Mouse (Mus musculus): Measurements from ENCODE around the gene Rasa4. TPM values are rescaled to one million over a fixed set of nuclear protein-coding genes. Genes with fewer than 3 reads are reported as not detected.

Rasa4 gene
- polyA plus RNA-seq, 1 experiment from 2014 or later: 5.2 TPM

- Histone ChIP-seq H3K4me3 (ENCODE audit: low read depth, low read length) (peak within 1 kb of the TSS; percentile 90), H3K9ac (ENCODE audit: low read depth, low read length) (peak within 1 kb of the TSS; percentile 80), H3K36me3 (ENCODE audit: control insufficient read depth, insufficient read depth, low read length) (peaks cover 4% of the 10 kb centered on the region; the same call in 1 of the 2 replicates), H3K4me2 (replicated peaks; ENCODE audit: low read depth, low read length) (peak within 1 kb of the TSS; percentile 78), H3K27me3 (ENCODE audit: control insufficient read depth, insufficient read depth, low read length) (no peaks in the 10 kb centered on the region), H3K27ac (ENCODE audit: low read depth, low read length) (0 out of 2 replicates have a peak within 1 kb of the TSS, but pooled peaks have one; percentile 20), H3K9me3 (ENCODE audit: control insufficient read depth, low read length) (no peaks in the 10 kb centered on the region), H3K4me1 (replicated peaks; ENCODE audit: control insufficient read depth, insufficient read depth, low read length) (peaks cover 5% of the 10 kb centered on the region)
- DNase-seq (ENCODE audit: low spot score): peak; percentile 99
- ATAC-seq (ENCODE audit: low FRiP score): peak; percentile 94
- 3% methylated on average over 42 of the region's 42 CpGs for WGBS
Observed at GRCm38 (mm10) chr5:136115891-136116783, 32.4 kb downstream of the Rasa4 start, which contains the start of gene Polr2j. TSS of gene Polr2j (plus strand) at chr5:136116631.

GRCm38 (mm10) chr5:136116784-136117112, 33.0 kb downstream of the Rasa4 start:
- Histone ChIP-seq H3K4me2 (replicated peaks; ENCODE audit: low read depth, low read length) (peak overlapping the region; percentile 78), H3K27me3 (ENCODE audit: control insufficient read depth, insufficient read depth, low read length) (no peaks in the 10 kb centered on the region), H3K9ac (ENCODE audit: low read depth, low read length) (peak overlapping the region; percentile 80), H3K27ac (ENCODE audit: low read depth, low read length) (0 out of 2 replicates have a peak overlapping the region, but pooled peaks have one; percentile 20), H3K36me3 (ENCODE audit: control insufficient read depth, insufficient read depth, low read length) (peaks cover 4% of the 10 kb centered on the region; the same call in 1 of the 2 replicates), H3K4me3 (ENCODE audit: low read depth, low read length) (peak overlapping the region; percentile 90), H3K4me1 (replicated peaks; ENCODE audit: control insufficient read depth, insufficient read depth, low read length) (peaks cover 5% of the 10 kb centered on the region), H3K9me3 (ENCODE audit: control insufficient read depth, low read length) (no peaks in the 10 kb centered on the region)
- peak; percentile 70 for ATAC-seq (ENCODE audit: low FRiP score)
- no peak for DNase-seq (ENCODE audit: low spot score)
- 0% methylated on average over 22 of the region's 22 CpGs for WGBS

- no peaks in the 10 kb centered on the region for H3K27me3 ChIP-seq (ENCODE audit: control insufficient read depth, insufficient read depth, low read length)
- H3K4me2 ChIP-seq (replicated peaks; ENCODE audit: low read depth, low read length): no peak overlapping the region
- peaks cover 19% of the 10 kb centered on the region for H3K36me3 ChIP-seq (ENCODE audit: control insufficient read depth, insufficient read depth, low read length)
- WGBS: 89% methylated on average over 10 of the region's 10 CpGs
- ATAC-seq (ENCODE audit: low FRiP score) (no peak), DNase-seq (ENCODE audit: low spot score) (no peak)
- no peak overlapping the region for H3K27ac ChIP-seq (ENCODE audit: low read depth, low read length)
- H3K4me1 ChIP-seq (replicated peaks; ENCODE audit: control insufficient read depth, insufficient read depth, low read length): peaks cover 4% of the 10 kb centered on the region
- H3K4me3 ChIP-seq (ENCODE audit: low read depth, low read length): no peak overlapping the region
- no peak overlapping the region for H3K9ac ChIP-seq (ENCODE audit: low read depth, low read length)
- H3K9me3 ChIP-seq (ENCODE audit: control insufficient read depth, low read length): no peaks in the 10 kb centered on the region
Observed at GRCm38 (mm10) chr5:136122165-136122564, 38.4 kb downstream of the Rasa4 start.

GRCm38 (mm10) chr5:136135571-136136291, 52.0 kb downstream of the Rasa4 start, which contains the start of the genes Lrwd1 and Alkbh4:
TSS of gene Lrwd1 (minus strand) at chr5:136136074.
TSS of gene Alkbh4 (plus strand) at chr5:136136146.
- Histone ChIP-seq H3K4me2 (replicated peaks; ENCODE audit: low read depth, low read length) (peak within 1 kb of the TSS; percentile 78), H3K4me3 (ENCODE audit: low read depth, low read length) (peak within 1 kb of the TSS; percentile 75), H3K9ac (ENCODE audit: low read depth, low read length) (peak within 1 kb of the TSS; percentile 79), H3K9me3 (ENCODE audit: control insufficient read depth, low read length) (no peaks in the 10 kb centered on the region), H3K27me3 (ENCODE audit: control insufficient read depth, insufficient read depth, low read length) (no peaks in the 10 kb centered on the region), H3K4me1 (replicated peaks; ENCODE audit: control insufficient read depth, insufficient read depth, low read length) (no peaks in the 10 kb centered on the region; the same call in 1 of the 2 replicates), H3K36me3 (ENCODE audit: control insufficient read depth, insufficient read depth, low read length) (peaks cover 2% of the 10 kb centered on the region; the same call in 1 of the 2 replicates), H3K27ac (ENCODE audit: low read depth, low read length) (no peak within 1 kb of the TSS)
- DNase-seq (ENCODE audit: low spot score): peak; percentile 98
- ATAC-seq (ENCODE audit: low FRiP score): peak; percentile 88
- under 1% methylated on average over 59 of the region's 60 CpGs for WGBS

- ATAC-seq (ENCODE audit: low FRiP score) (no peak; the same call in 1 of the 2 replicates), DNase-seq (ENCODE audit: low spot score) (peak; percentile 10)
- H3K4me2 ChIP-seq (replicated peaks; ENCODE audit: low read depth, low read length): peak overlapping the region; percentile 78
- no peaks in the 10 kb centered on the region for H3K27me3 ChIP-seq (ENCODE audit: control insufficient read depth, insufficient read depth, low read length)
- H3K4me1 ChIP-seq (replicated peaks; ENCODE audit: control insufficient read depth, insufficient read depth, low read length): no peaks in the 10 kb centered on the region; the same call in 1 of the 2 replicates
- H3K9me3 ChIP-seq (ENCODE audit: control insufficient read depth, low read length): no peaks in the 10 kb centered on the region
- peak overlapping the region; percentile 75 for H3K4me3 ChIP-seq (ENCODE audit: low read depth, low read length)
- WGBS: 11% methylated on average over 20 of the region's 20 CpGs
- peak overlapping the region; percentile 79 for H3K9ac ChIP-seq (ENCODE audit: low read depth, low read length)
- H3K27ac ChIP-seq (ENCODE audit: low read depth, low read length): no peak overlapping the region
- H3K36me3 ChIP-seq (ENCODE audit: control insufficient read depth, insufficient read depth, low read length): peaks cover 7% of the 10 kb centered on the region; the same call in 1 of the 2 replicates
Observed at GRCm38 (mm10) chr5:136136292-136136990, 52.7 kb downstream of the Rasa4 start.

GRCm38 (mm10) chr5:136137658-136138274, 54.0 kb downstream of the Rasa4 start:
- H3K4me3 ChIP-seq (ENCODE audit: low read depth, low read length): no peak overlapping the region
- H3K27me3 ChIP-seq (ENCODE audit: control insufficient read depth, insufficient read depth, low read length): no peaks in the 10 kb centered on the region
- no peak for ATAC-seq (ENCODE audit: low FRiP score)
- peak; percentile 75 for DNase-seq (ENCODE audit: low spot score)
- no peaks in the 10 kb centered on the region; the same call in 1 of the 2 replicates for H3K4me1 ChIP-seq (replicated peaks; ENCODE audit: control insufficient read depth, insufficient read depth, low read length)
- no peak overlapping the region for H3K9ac ChIP-seq (ENCODE audit: low read depth, low read length)
- 76% methylated on average over 13 of the region's 13 CpGs for WGBS
- no peaks in the 10 kb centered on the region for H3K9me3 ChIP-seq (ENCODE audit: control insufficient read depth, low read length)
- H3K4me2 ChIP-seq (replicated peaks; ENCODE audit: low read depth, low read length): no peak overlapping the region
- peaks cover 7% of the 10 kb centered on the region; the same call in 1 of the 2 replicates for H3K36me3 ChIP-seq (ENCODE audit: control insufficient read depth, insufficient read depth, low read length)
- H3K27ac ChIP-seq (ENCODE audit: low read depth, low read length): no peak overlapping the region

GRCm38 (mm10) chr5:136139393-136139792, 55.7 kb downstream of the Rasa4 start:
- H3K4me2 ChIP-seq (replicated peaks; ENCODE audit: low read depth, low read length): no peak overlapping the region
- DNase-seq (ENCODE audit: low spot score) (no peak), ATAC-seq (ENCODE audit: low FRiP score) (no peak)
- WGBS: 93% methylated on average over 13 of the region's 13 CpGs
- H3K36me3 ChIP-seq (ENCODE audit: control insufficient read depth, insufficient read depth, low read length): peaks cover 4% of the 10 kb centered on the region; the same call in 1 of the 2 replicates
- H3K4me1 ChIP-seq (replicated peaks; ENCODE audit: control insufficient read depth, insufficient read depth, low read length): no peaks in the 10 kb centered on the region; the same call in 1 of the 2 replicates
- H3K4me3 ChIP-seq (ENCODE audit: low read depth, low read length): no peak overlapping the region
- H3K27ac ChIP-seq (ENCODE audit: low read depth, low read length): no peak overlapping the region
- no peaks in the 10 kb centered on the region for H3K27me3 ChIP-seq (ENCODE audit: control insufficient read depth, insufficient read depth, low read length)
- no peak overlapping the region for H3K9ac ChIP-seq (ENCODE audit: low read depth, low read length)
- H3K9me3 ChIP-seq (ENCODE audit: control insufficient read depth, low read length): no peaks in the 10 kb centered on the region
